Comparison of ENCODE assay signal across 8 mouse cellular contexts in the genomic region with DNA sequence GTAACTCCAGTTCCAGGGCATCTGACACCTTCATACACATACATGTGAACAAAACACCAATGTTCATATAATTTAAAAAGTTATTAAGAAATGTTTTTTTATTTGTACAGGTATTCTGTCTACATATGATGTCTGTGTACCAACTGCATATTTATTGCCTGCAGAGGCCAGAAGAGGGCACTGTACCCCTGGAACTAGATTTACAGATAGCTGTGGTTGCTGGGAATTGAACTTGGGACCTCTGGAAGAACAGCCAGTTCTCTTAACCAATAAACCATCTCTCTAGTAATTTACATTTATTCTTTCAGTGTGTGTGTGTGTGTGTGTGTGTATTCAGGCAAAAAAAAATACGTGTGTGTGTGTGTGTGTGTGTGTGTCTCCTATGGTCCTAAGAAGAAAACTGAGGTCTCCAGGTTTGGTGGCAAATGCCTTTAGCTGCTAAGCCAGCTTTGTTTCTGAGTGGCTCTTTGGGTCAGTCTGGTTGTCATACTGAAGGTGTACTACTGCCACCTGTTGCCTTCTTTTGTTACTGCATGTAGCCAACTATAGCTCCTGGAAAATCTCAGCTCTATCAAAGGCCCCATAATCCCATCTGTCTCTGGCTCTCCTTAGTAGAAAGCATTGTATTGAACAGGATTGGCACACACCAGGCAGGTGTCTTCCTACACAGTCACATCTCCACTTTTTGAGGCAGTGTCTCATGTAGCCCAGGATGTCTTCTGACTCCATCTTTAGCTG. TPM values are rescaled to one million over a fixed set of nuclear protein-coding genes. Genes with fewer than 3 reads are reported as not detected.
DNase-seq lines count a peak whose midpoint lies in the region; ATAC-seq lines count a peak whose summit lies in the region.

No protein-coding gene starts in this region.

- no peak overlapping the region for H3K4me2 ChIP-seq in heart, embryonic 11.5 days
- no peak overlapping the region for H3K4me2 ChIP-seq in intestine, embryonic 15.5 days (replicated peaks)

- no peak overlapping the region for H3K27ac ChIP-seq in heart, embryonic 11.5 days (ENCODE audit: low read depth, low read length)
- no peak overlapping the region for H3K27ac ChIP-seq in intestine, embryonic 15.5 days

- no peak overlapping the region for H3K9ac ChIP-seq in heart, embryonic 11.5 days (ENCODE audit: low read depth, low read length)
- H3K9ac ChIP-seq in intestine, embryonic 15.5 days = no peak overlapping the region

- H3K36me3 ChIP-seq in heart, embryonic 11.5 days (ENCODE audit: control insufficient read depth, insufficient read depth, low read length) = peaks cover 4% of the 10 kb centered on the region
- no peaks in the 10 kb centered on the region; the same call in 1 of the 2 replicates for H3K36me3 ChIP-seq in intestine, embryonic 15.5 days

- WGBS in heart, embryonic 11.5 days (ENCODE audit: insufficient replicate concordance) = 0% methylated on average over 1 of the region's 1 CpGs
- 0% methylated on average over 1 of the region's 1 CpGs for WGBS in intestine, embryonic 15.5 days

- H3K4me1 ChIP-seq in heart, embryonic 11.5 days (ENCODE audit: control insufficient read depth, insufficient read depth, low read length) = peaks cover 8% of the 10 kb centered on the region
- H3K4me1 ChIP-seq in intestine, embryonic 15.5 days (replicated peaks) = 0 out of 2 replicates have a peak, but pooled peaks cover 2% of the 10 kb centered on the region

- no peak overlapping the region for H3K4me3 ChIP-seq in heart, embryonic 11.5 days (ENCODE audit: low read depth, low read length)
- no peak overlapping the region for H3K4me3 ChIP-seq in intestine, embryonic 15.5 days (replicated peaks)

- intact Hi-C loops in left cerebral cortex, postnatal 25 days (cut with DNase I) = loop anchor here (1.0 kb wide), 2 partner anchors 39 to 44 kb away; no protein-coding TSS in a partner anchor

- H3K9me3 ChIP-seq in heart, embryonic 11.5 days (replicated peaks; ENCODE audit: control insufficient read depth, low read length) = no peaks in the 10 kb centered on the region
- H3K9me3 ChIP-seq in intestine, embryonic 15.5 days = no peaks in the 10 kb centered on the region

- H3K27me3 ChIP-seq in heart, embryonic 11.5 days (ENCODE audit: control insufficient read depth, insufficient read depth, low read length) = peaks cover 9% of the 10 kb centered on the region
- no peaks in the 10 kb centered on the region; the same call in 1 of the 2 replicates for H3K27me3 ChIP-seq in intestine, embryonic 15.5 days (replicated peaks)

- ATAC-seq in heart, embryonic 11.5 days (replicated peaks; ENCODE audit: insufficient number of reproducible peaks, low FRiP score, low TSS enrichment) = no peak
- peak; percentile 62 for ATAC-seq in intestine, embryonic 15.5 days

- DNase-seq in heart, adult 18-20 months = peak; percentile 73 to 87
- DNase-seq in cerebellum, adult 18-20 months = peak; percentile 77
- DNase-seq in frontal cortex, adult 2 months (ENCODE audit: extremely low spot score in 1 of 2, low spot score in 1 of 2) = peak; percentile 18 to 87
- peak; percentile 70 to 81 for DNase-seq in left cerebral cortex, postnatal 25 days (ENCODE audit: low spot score in 2 of 2)
- peak; percentile 84 for DNase-seq in mesoderm, embryonic 11.5 days (ENCODE audit: low read depth, low spot score)
- peak; percentile 74 for DNase-seq in skeletal muscle tissue, adult 2 months (ENCODE audit: low read depth, low spot score)

RNA-seq across cellular contexts. Expression of a gene that starts 10.5 kb away (rescaled TPM):
- total RNA-seq in heart, adult 18-20 months (2021) = 10 to 100 TPM; 25.2 to 28.5 TPM
- polyA plus RNA-seq in heart, embryonic 11.5 days (2014; fragmentation: Nextera tagmentation; extraction: Ambion mirVana) = 120 and 138 TPM in 2 replicates
- polyA plus RNA-seq in frontal cortex, adult 2 months (2012; rRNA removed) = 96.6 and 101 TPM in 2 replicates
- polyA plus RNA-seq in intestine, embryonic 15.5 days (2015; fragmentation: Nextera tagmentation; extraction: Ambion mirVana) = 143 and 150 TPM in 2 replicates
- total RNA-seq in left cerebral cortex, postnatal 25 days (2021) = 10 to 100 TPM; 68.0 to 77.7 TPM

RNA-seq across cellular contexts. Expression of a gene that starts 36.7 kb away (rescaled TPM):
- 10 to 100 TPM; 74.0 to 81.4 TPM for total RNA-seq in heart, adult 18-20 months (2021)
- 62.3 and 70.0 TPM in 2 replicates for polyA plus RNA-seq in heart, embryonic 11.5 days (2014; fragmentation: Nextera tagmentation; extraction: Ambion mirVana)
- polyA plus RNA-seq in frontal cortex, adult 2 months (2012; rRNA removed) = 60.7 and 66.5 TPM in 2 replicates
- 48.1 and 52.0 TPM in 2 replicates for polyA plus RNA-seq in intestine, embryonic 15.5 days (2015; fragmentation: Nextera tagmentation; extraction: Ambion mirVana)
- total RNA-seq in left cerebral cortex, postnatal 25 days (2021) = 10 to 100 TPM; 43.9 to 51.4 TPM

RNA-seq across cellular contexts. Expression of a gene that starts 45.0 kb away (rescaled TPM):
- total RNA-seq in heart, adult 18-20 months (2021) = not detected
- polyA plus RNA-seq in heart, embryonic 11.5 days (2014; fragmentation: Nextera tagmentation; extraction: Ambion mirVana) = 0.55 and 1.1 TPM in 2 replicates
- polyA plus RNA-seq in frontal cortex, adult 2 months (2012; rRNA removed) = 0.76 and 1.6 TPM in 2 replicates
- 106 and 115 TPM in 2 replicates for polyA plus RNA-seq in intestine, embryonic 15.5 days (2015; fragmentation: Nextera tagmentation; extraction: Ambion mirVana)
- total RNA-seq in left cerebral cortex, postnatal 25 days (2021) = 1 to 10 TPM in 1 of 2 experiments, under 1 TPM in 1; 0.89 to 1.3 TPM

RNA-seq across cellular contexts. Expression of a gene that starts 54.5 kb away (rescaled TPM):
- total RNA-seq in heart, adult 18-20 months (2021) = 10 to 100 TPM in 1 of 2 experiments, 1 to 10 TPM in 1; 7.7 to 11.3 TPM
- polyA plus RNA-seq in heart, embryonic 11.5 days (2014; fragmentation: Nextera tagmentation; extraction: Ambion mirVana) = 24.2 and 31.7 TPM in 2 replicates
- polyA plus RNA-seq in frontal cortex, adult 2 months (2012; rRNA removed) = 47.6 and 48.7 TPM in 2 replicates
- 57.0 and 60.5 TPM in 2 replicates for polyA plus RNA-seq in intestine, embryonic 15.5 days (2015; fragmentation: Nextera tagmentation; extraction: Ambion mirVana)
- 10 to 100 TPM; 22.2 to 30.7 TPM for total RNA-seq in left cerebral cortex, postnatal 25 days (2021)

Comparison
In these comparisons a context has a peak if more than half of its experiments do, and no peak if none do; other contexts are left out.
1. RNA of a gene that starts 45.0 kb away (polyA plus RNA-seq): 106 to 115 TPM in intestine, embryonic 15.5 days; 0.76 to 1.6 TPM in frontal cortex, adult 2 months and 0.55 to 1.1 TPM in heart, embryonic 11.5 days; every median in the first group is over 10 times any median in the second.
2. Peak in every context shown above with its lines, with median percentiles within 50 percentile points of each other: DNase-seq.